Mouse (Mus musculus) lung, postnatal 36 days (tissue): ENCODE measurements around the gene Pycr1.

Experiments
- DNase-seq: peaks from one replicate; pipeline ENCODE4 v3.0.0; 2022; ENCODE audit warnings: mixed read lengths

The Pycr1 gene

GRCm38 (mm10) chr11:120657301-120657700, 13.7 kb upstream of the Pycr1 start:
- DNase-seq: no peak

- no peak for DNase-seq
Observed at GRCm38 (mm10) chr11:120654741-120655140, 11.2 kb upstream of the Pycr1 start.

- DNase-seq: no peak
Observed at GRCm38 (mm10) chr11:120651872-120652271, 8.3 kb upstream of the Pycr1 start.

- peak; percentile 53 for DNase-seq
Observed at GRCm38 (mm10) chr11:120648001-120648476, 4.5 kb upstream of the Pycr1 start, which contains the start of gene Myadml2. TSS of gene Myadml2 (minus strand) at chr11:120648158.

GRCm38 (mm10) chr11:120647047-120647830, 3.7 kb upstream of the Pycr1 start:
- no peak for DNase-seq

GRCm38 (mm10) chr11:120642939-120643600, 499 bp downstream of the Pycr1 start:
- DNase-seq: no peak

- no peak for DNase-seq
Observed at GRCm38 (mm10) chr11:120641869-120642268, 1.7 kb downstream of the Pycr1 start.

- no peak for DNase-seq
Observed at GRCm38 (mm10) chr11:120641255-120641654, 2.3 kb downstream of the Pycr1 start.

- DNase-seq: no peak
Observed at GRCm38 (mm10) chr11:120634810-120635209, 8.8 kb downstream of the Pycr1 start.

- DNase-seq: peak; percentile 97
Observed at GRCm38 (mm10) chr11:120633520-120634343, 9.8 kb downstream of the Pycr1 start, which contains the start of gene Mafg. TSS of gene Mafg (minus strand) at chr11:120633600.

- peak; percentile 80 for DNase-seq
Observed at GRCm38 (mm10) chr11:120632559-120633519, 10.7 kb downstream of the Pycr1 start.

- DNase-seq: no peak
Observed at GRCm38 (mm10) chr11:120631726-120632448, 11.7 kb downstream of the Pycr1 start.

GRCm38 (mm10) chr11:120630881-120631725, 12.5 kb downstream of the Pycr1 start:
- DNase-seq: no peak

- peak; percentile 79 for DNase-seq
Observed at GRCm38 (mm10) chr11:120630401-120630871, 13.1 kb downstream of the Pycr1 start.

GRCm38 (mm10) chr11:120629911-120630310, 13.7 kb downstream of the Pycr1 start:
- peak; percentile 43 for DNase-seq

- peak; percentile 46 for DNase-seq
Observed at GRCm38 (mm10) chr11:120629341-120629730, 14.2 kb downstream of the Pycr1 start.

GRCm38 (mm10) chr11:120628601-120629340, 14.8 kb downstream of the Pycr1 start:
- no peak for DNase-seq

- peak; percentile 49 for DNase-seq
Observed at GRCm38 (mm10) chr11:120627468-120628300, 15.9 kb downstream of the Pycr1 start.
